Comparison of ENCODE assay signal across 14 mouse cellular contexts in the genomic region with DNA sequence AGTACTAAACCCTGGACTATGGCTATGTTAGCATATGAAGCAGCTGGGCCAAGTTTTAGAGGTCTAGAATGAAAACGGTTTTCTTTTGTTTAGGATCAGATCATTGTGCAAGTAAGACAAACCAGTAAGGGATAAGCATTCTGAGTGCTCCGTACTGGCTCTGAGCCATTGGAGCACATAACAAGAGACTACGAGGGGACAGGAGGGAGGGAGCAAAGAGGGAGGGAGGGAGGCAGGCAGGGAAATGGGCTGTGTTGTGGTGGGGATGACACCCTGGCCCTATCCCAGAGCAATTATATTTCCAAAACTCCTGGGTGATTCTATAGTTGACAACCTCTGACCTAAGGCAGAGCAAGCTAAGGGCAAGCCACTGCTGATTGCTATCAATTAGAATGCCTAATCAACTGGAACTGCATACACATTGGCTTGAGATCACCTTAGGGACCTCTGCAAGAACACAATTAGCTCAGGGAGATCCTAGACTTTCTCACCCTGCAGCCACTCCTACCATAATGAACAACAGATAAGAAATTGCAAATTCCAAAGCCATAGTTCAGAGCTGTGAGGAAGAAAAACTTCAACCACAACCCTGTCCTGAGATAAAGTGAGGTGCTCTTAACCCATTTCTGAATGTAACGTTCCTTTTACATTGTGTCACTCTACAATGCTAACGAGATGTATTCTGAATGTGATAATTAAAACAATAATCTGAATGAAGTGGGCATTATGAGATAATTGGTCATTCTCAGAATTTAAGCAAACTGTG.
A peak's percentile ranks its signal among the peaks of the same experiment; 100 is the strongest.
DNase-seq lines count a peak whose midpoint lies in the region; ATAC-seq and TF ChIP-seq lines count a peak whose summit lies in the region.
"Had no signal": no experiment of that assay in that cellular context is flagged by ENCODE, and none has a peak within 500 bp of the region (broad histone marks: within the 10 kb centered on the region; RNA-seq: fewer than 3 reads in every experiment).

No protein-coding gene starts in this region.

- ATAC-seq in lung, postnatal 0 days: no peak
- ATAC-seq in forebrain, embryonic 15.5 days (replicated peaks): peak; percentile 51; the same call in 1 of the 2 replicates
- peak; percentile 74 for ATAC-seq in intestine, postnatal 0 days

- WGBS in lung, postnatal 0 days: 36% methylated on average over 5 of the region's 5 CpGs
- WGBS in lung, adult 2 months: 40% methylated on average over 5 of the region's 5 CpGs
- 14% methylated on average over 5 of the region's 5 CpGs for WGBS in forebrain, embryonic 15.5 days
- 24% methylated on average over 5 of the region's 5 CpGs for WGBS in intestine, postnatal 0 days
- WGBS in small intestine, adult 2 months: 14% methylated on average over 5 of the region's 5 CpGs

- no peaks in the 10 kb centered on the region for H3K27me3 ChIP-seq in lung, postnatal 0 days (replicated peaks; ENCODE audit: insufficient read depth, low read length)
- no peaks in the 10 kb centered on the region for H3K27me3 ChIP-seq in forebrain, embryonic 15.5 days
- H3K27me3 ChIP-seq in intestine, postnatal 0 days (replicated peaks; ENCODE audit: control insufficient read depth, insufficient read depth, low read length): no peaks in the 10 kb centered on the region
- no peaks in the 10 kb centered on the region for H3K27me3 ChIP-seq in small intestine, adult 2 months (ENCODE audit: control insufficient read depth, insufficient read depth, low read length)
- H3K27me3 ChIP-seq: heart, embryonic 15.5 days; limb, embryonic 15.5 days had no signal

- H3K9me3 ChIP-seq in lung, postnatal 0 days (ENCODE audit: low read length): no peaks in the 10 kb centered on the region
- H3K9me3 ChIP-seq in forebrain, embryonic 15.5 days: no peaks in the 10 kb centered on the region
- no peaks in the 10 kb centered on the region for H3K9me3 ChIP-seq in intestine, postnatal 0 days (ENCODE audit: control insufficient read depth)
- H3K9me3 ChIP-seq: heart, embryonic 15.5 days; limb, embryonic 15.5 days had no signal

- no peak overlapping the region for H3K27ac ChIP-seq in lung, postnatal 0 days (ENCODE audit: low read length)
- H3K27ac ChIP-seq in forebrain, embryonic 15.5 days (replicated peaks): no peak overlapping the region
- peak overlapping the region; percentile 11; the same call in 1 of the 2 replicates for H3K27ac ChIP-seq in intestine, postnatal 0 days (ENCODE audit: low read depth, low read length)
- peak overlapping the region; percentile 74 for H3K27ac ChIP-seq in small intestine, adult 2 months (ENCODE audit: insufficient read depth, low read depth, low read length)
- H3K27ac ChIP-seq: heart, embryonic 15.5 days; limb, embryonic 15.5 days; macrophage had no signal

- no peak overlapping the region for H3K9ac ChIP-seq in lung, postnatal 0 days (replicated peaks; ENCODE audit: low read depth)
- no peak overlapping the region for H3K9ac ChIP-seq in forebrain, embryonic 15.5 days (replicated peaks)
- no peak overlapping the region for H3K9ac ChIP-seq in intestine, postnatal 0 days (ENCODE audit: low read depth, low read length)
- H3K9ac ChIP-seq: heart, embryonic 15.5 days; limb, embryonic 15.5 days had no signal

- peak; percentile 52 for DNase-seq in lung, postnatal 0 days (ENCODE audit: low spot score)
- no peak for DNase-seq in lung, adult 2 months
- DNase-seq in adrenal gland, postnatal 25 days: no peak
- no peak for DNase-seq in cerebellum, adult 18-20 months
- DNase-seq: cerebellum, postnatal 36 days; kidney, adult 2 months; thymus, postnatal 14 days had no signal

- H3K36me3 ChIP-seq in lung, postnatal 0 days (ENCODE audit: insufficient read depth, low read length): no peaks in the 10 kb centered on the region
- H3K36me3 ChIP-seq in forebrain, embryonic 15.5 days: no peaks in the 10 kb centered on the region
- H3K36me3 ChIP-seq in intestine, postnatal 0 days (ENCODE audit: control insufficient read depth, insufficient read depth): no peaks in the 10 kb centered on the region
- peaks cover 1% of the 10 kb centered on the region; the same call in 1 of the 2 replicates for H3K36me3 ChIP-seq in small intestine, adult 2 months (ENCODE audit: control insufficient read depth, insufficient read depth, low read length)
- H3K36me3 ChIP-seq: heart, embryonic 15.5 days; limb, embryonic 15.5 days had no signal

- no peak overlapping the region for H3K4me2 ChIP-seq in lung, postnatal 0 days (replicated peaks; ENCODE audit: low read depth, low read length)
- H3K4me2 ChIP-seq in forebrain, embryonic 15.5 days (replicated peaks): no peak overlapping the region
- peak overlapping the region; percentile 17; the same call in 1 of the 2 replicates for H3K4me2 ChIP-seq in intestine, postnatal 0 days (replicated peaks; ENCODE audit: low read depth)
- H3K4me2 ChIP-seq: heart, embryonic 15.5 days; limb, embryonic 15.5 days had no signal

- H3K4me1 ChIP-seq in lung, postnatal 0 days (ENCODE audit: insufficient read depth, low read depth, low read length): no peaks in the 10 kb centered on the region; the same call in 1 of the 2 replicates
- H3K4me1 ChIP-seq in lung, adult 2 months (ENCODE audit: control insufficient read depth, insufficient read depth, low read length): peaks cover 9% of the 10 kb centered on the region
- H3K4me1 ChIP-seq in forebrain, embryonic 15.5 days: peaks cover 27% of the 10 kb centered on the region
- H3K4me1 ChIP-seq in intestine, postnatal 0 days (replicated peaks; ENCODE audit: control insufficient read depth, insufficient read depth, low read length): peaks cover 6% of the 10 kb centered on the region; the same call in 1 of the 2 replicates
- H3K4me1 ChIP-seq in small intestine, adult 2 months (ENCODE audit: control insufficient read depth, insufficient read depth, insufficient read length, low read length): peaks cover 21% of the 10 kb centered on the region; the same call in 1 of the 2 replicates
- H3K4me1 ChIP-seq: limb, embryonic 15.5 days had no signal

- H3K4me3 ChIP-seq in lung, postnatal 0 days (ENCODE audit: low read depth, low read length): no peak overlapping the region
- no peak overlapping the region for H3K4me3 ChIP-seq in lung, adult 2 months (replicated peaks; ENCODE audit: extremely low read depth, low read depth, low read length)
- H3K4me3 ChIP-seq in forebrain, embryonic 15.5 days: no peak overlapping the region
- H3K4me3 ChIP-seq in intestine, postnatal 0 days (ENCODE audit: low read depth, low read length): no peak overlapping the region
- H3K4me3 ChIP-seq in small intestine, adult 2 months (ENCODE audit: low read depth, low read length): no peak overlapping the region
- H3K4me3 ChIP-seq: erythroblast, embryonic 14.5 days; heart, embryonic 15.5 days; limb, embryonic 15.5 days had no signal

- TF ChIP-seq CTCF in lung, postnatal 0 days (IDR thresholded peaks at IDR 0.05): no peak
- no peak for TF ChIP-seq CTCF in lung, adult 2 months (IDR thresholded peaks at IDR 0.05; ENCODE audit: insufficient read depth, low read length)
- no peak for TF ChIP-seq CTCF in intestine, postnatal 0 days (IDR thresholded peaks at IDR 0.05; ENCODE audit: low read depth)
- TF ChIP-seq CTCF in small intestine, adult 2 months (IDR thresholded peaks at IDR 0.05; ENCODE audit: extremely low read depth, insufficient read length, insufficient replicate concordance, low read depth, low read length): no peak

- no peak for TF ChIP-seq EP300 in lung, postnatal 0 days (IDR thresholded peaks at IDR 0.05)

- TF ChIP-seq POLR2A in lung, adult 2 months (IDR thresholded peaks at IDR 0.05; ENCODE audit: borderline replicate concordance, extremely low read depth, low read depth, low read length): no peak
- no peak for TF ChIP-seq POLR2A in small intestine, adult 2 months (IDR thresholded peaks at IDR 0.05; ENCODE audit: low read depth, low read length)

Comparison
In these comparisons a context has a peak if more than half of its experiments do, and no peak if none do; other contexts are left out.
1. H3K27ac ChIP-seq: peak in intestine, postnatal 0 days (single experiment) and small intestine, adult 2 months (single experiment); none in lung, postnatal 0 days (single experiment) and forebrain, embryonic 15.5 days (single experiment).